Mouse (Mus musculus) ES-CJ7 (cell line): ENCODE data around the gene Fahd1.
A peak's percentile ranks its signal among the peaks of the same experiment; 100 is the strongest.

Experiments used
- DNase-seq: peaks from one replicate; pipeline ENCODE4 v3.0.0; 2011; ENCODE audit warnings: low read depth, low spot score

Gene Fahd1

GRCm38 (mm10) chr17:24847386-24847785 is 2.8 kb downstream of the Fahd1 start:
- no peak for DNase-seq

- no peak for DNase-seq
Measured at GRCm38 (mm10) chr17:24844525-24844924, 5.6 kb downstream of the Fahd1 start.

- no peak for DNase-seq
Measured at GRCm38 (mm10) chr17:24842631-24843030, 7.5 kb downstream of the Fahd1 start.

GRCm38 (mm10) chr17:24841133-24841532 is 9.0 kb downstream of the Fahd1 start:
- peak; percentile 39 for DNase-seq

GRCm38 (mm10) chr17:24840341-24840740 is 9.8 kb downstream of the Fahd1 start:
- DNase-seq = no peak

GRCm38 (mm10) chr17:24839842-24840241 is 10.3 kb downstream of the Fahd1 start, which contains the start of gene Hagh:
Gene Hagh (plus strand): TSS chr17:24840143.
- DNase-seq = no peak

- DNase-seq = no peak
Measured at GRCm38 (mm10) chr17:24821351-24822280, 28.5 kb downstream of the Fahd1 start.

GRCm38 (mm10) chr17:24819469-24819868 is 30.7 kb downstream of the Fahd1 start:
- DNase-seq = no peak

GRCm38 (mm10) chr17:24818172-24818571 is 32.0 kb downstream of the Fahd1 start:
- no peak for DNase-seq

GRCm38 (mm10) chr17:24817503-24817902 is 32.7 kb downstream of the Fahd1 start:
- DNase-seq = no peak

- no peak for DNase-seq
Measured at GRCm38 (mm10) chr17:24815256-24815655, 34.9 kb downstream of the Fahd1 start.

- no peak for DNase-seq
Measured at GRCm38 (mm10) chr17:24812215-24812614, 37.9 kb downstream of the Fahd1 start.

GRCm38 (mm10) chr17:24811211-24811610 is 39.0 kb downstream of the Fahd1 start:
- peak; percentile 76 for DNase-seq

GRCm38 (mm10) chr17:24803952-24804951 is 45.9 kb downstream of the Fahd1 start, which contains the start of gene Meiob:
Gene Meiob (plus strand): TSS chr17:24804289.
- peak; percentile 78 for DNase-seq

- DNase-seq = peak; percentile 13
Measured at GRCm38 (mm10) chr17:24800524-24800923, 49.6 kb downstream of the Fahd1 start.

GRCm38 (mm10) chr17:24799476-24799875 is 50.7 kb downstream of the Fahd1 start:
- no peak for DNase-seq
